Mouse (Mus musculus) ES-Bruce4 (cell line): Measurements from ENCODE around the gene Enthd1.

Source experiments
- CTCF ChIP-seq: IDR thresholded peaks from one replicate; pipeline ENCODE4 v1.8.1; 2011; ENCODE audit warnings: low read depth, low read length
- EP300 ChIP-seq: IDR thresholded peaks from 2 replicates; pipeline ENCODE4 v1.6.1; 2011; ENCODE audit warnings: low read depth, low read length; ENCODE audit not compliant: insufficient read depth
- POLR2A ChIP-seq: IDR thresholded peaks from one replicate; pipeline ENCODE4 v1.8.1; 2011; ENCODE audit warnings: low read length; ENCODE audit not compliant: insufficient read depth

DNA sequence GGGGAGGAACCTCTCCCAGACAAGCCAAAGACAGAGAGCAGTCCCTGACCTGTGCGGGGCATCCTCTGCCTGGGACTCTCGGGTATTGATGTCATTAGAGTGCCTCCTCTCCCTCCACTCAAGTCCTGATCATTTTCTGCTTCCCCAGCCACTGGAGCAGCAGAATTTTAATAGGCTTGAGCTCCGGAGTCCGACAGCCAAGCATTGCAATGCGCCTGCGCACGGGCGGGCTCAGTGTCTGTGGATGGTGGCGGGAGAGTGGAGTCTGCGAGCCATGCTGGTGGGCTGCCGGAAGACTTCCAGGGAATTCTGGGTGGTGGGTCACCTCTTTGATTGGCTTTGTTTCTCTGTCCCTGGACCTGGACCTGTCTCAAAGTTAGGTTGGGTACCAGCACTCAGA lies 134.6 kb downstream of the Enthd1 start:
- TF ChIP-seq CTCF (no peak), POLR2A (no peak), EP300 (no peak)
